Mouse (Mus musculus) frontal cortex, adult (tissue): Measurements from ENCODE around the gene Fhad1.
A peak's percentile ranks its signal among the peaks of the same experiment; 100 is the strongest.

ENCODE experiments used
- ATAC-seq: cut with Nextera tagmentation; 2 replicates; pipeline ENCODE4 v1.9.2; 2017; ENCODE audit warnings: mild to moderate bottlenecking, moderate library complexity, mixed read lengths; ENCODE audit not compliant: low TSS enrichment

Fhad1 gene

DNA sequence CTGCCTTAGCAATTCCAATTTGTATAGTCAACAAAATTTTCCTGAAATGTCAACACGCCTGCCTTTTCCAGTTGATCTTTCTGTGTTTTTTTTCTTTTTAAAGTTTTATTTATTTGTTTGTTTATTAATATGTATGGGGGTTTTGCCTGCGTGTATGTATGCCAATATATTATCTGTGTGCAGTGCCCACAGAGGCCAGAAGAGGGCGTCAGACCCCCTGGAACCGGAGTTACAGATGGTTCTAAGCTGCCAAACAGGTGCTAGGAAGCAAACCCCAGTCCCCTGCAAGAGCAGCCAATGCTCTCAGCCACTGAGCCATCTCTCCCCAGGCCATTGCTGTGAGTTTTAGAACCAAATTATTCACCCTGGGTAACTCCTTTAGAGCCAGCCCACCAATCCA lies 76.3 kb downstream of the Fhad1 start:
- ATAC-seq = no peak

DNA sequence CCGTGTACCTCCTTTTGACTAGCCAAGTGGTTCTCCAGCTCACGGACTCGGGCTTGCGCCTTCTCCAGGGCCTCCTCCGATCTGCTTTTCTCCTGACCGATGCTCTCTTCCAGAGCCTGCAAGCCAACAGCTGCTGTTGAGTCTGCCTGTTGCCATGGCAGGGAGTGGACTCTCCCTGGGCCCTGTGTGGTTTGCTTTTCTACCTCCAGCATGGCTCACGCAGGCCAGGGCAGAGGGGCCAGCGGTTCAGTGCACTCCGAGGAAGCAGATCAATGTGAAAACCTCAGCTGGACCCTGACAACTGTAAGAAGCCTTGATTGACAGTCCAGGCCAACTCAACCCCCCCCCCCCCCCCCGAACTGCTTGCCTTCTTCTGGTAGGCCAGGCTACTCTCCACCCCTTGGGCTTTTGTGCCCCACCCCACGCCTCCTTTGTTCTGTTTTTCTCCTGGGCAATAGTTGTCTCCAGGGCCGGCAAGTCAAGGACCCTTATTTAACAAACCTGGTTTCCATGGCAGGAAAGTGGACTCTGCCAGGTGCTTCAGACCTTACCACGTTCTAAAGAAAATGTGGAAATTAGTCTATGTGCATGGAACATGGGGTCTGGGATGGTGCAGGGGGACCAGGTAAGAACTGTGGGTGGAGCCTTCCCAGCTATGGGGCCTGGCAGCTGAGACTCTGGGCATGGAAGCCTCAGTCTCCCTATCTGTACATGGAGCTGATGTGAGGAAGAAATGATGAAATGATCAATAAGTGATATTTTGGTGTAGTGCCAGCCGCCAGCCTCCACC lies 81.9 kb downstream of the Fhad1 start:
- ATAC-seq = no peak

DNA sequence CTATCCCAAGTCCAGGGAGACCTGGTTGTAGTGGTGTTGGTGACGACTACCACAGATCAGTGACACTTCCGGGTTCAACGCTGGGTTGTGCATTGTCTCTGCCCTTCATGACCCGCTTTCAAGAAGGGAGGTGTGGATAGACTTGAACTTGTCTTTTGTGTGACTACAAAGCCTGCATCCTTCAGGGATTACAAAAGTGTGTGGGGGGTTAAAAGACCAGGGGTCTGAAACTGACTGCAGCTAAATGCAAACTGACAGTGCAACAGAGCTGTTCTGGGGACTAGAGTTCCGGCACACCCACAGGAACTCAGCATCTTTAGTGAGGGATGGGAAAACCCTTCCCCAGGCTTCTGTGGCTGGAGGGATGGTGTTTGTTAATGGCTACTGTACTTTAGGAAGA lies 83.4 kb downstream of the Fhad1 start:
- ATAC-seq = no peak

DNA sequence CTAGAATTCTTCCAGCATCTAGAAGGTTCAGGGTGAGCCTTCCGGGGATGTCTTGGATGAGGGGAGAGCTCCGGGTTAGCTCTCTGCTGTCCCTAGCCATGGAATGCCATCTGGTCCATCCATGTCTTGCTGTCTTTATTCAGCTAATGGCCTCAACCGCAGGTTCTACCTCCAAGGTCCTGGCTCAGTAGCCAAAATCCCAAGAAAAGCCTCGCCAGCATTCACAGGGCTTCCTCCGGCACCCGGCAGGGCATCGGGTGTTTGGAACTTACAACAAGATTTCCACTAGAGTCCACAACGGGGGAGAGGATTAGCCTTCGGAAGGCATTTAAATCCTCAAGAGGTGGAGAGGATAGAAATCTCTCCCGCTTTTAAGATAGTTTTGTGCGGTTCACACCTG lies 84.9 kb downstream of the Fhad1 start:
- no peak for ATAC-seq

DNA sequence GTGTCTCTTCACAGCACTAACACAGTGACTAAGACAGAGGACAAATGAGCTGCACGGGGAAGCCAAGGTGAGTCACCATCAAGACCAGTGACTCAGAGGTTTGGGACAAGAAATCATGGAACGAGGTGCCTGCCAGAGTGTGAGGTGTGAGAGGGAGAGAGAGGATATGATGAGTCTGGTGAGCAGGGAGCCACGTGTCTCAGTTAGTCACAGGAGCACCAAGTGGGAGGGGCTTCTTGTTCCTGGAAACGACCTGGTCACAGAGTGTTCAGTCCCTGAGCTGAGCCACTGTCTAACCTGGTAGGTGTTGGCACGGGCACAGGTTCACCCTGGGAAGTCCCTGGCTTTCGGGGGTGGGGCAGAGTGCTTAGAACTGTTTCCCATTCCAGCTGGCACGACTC lies 86.0 kb downstream of the Fhad1 start:
- ATAC-seq = peak; percentile 81

DNA sequence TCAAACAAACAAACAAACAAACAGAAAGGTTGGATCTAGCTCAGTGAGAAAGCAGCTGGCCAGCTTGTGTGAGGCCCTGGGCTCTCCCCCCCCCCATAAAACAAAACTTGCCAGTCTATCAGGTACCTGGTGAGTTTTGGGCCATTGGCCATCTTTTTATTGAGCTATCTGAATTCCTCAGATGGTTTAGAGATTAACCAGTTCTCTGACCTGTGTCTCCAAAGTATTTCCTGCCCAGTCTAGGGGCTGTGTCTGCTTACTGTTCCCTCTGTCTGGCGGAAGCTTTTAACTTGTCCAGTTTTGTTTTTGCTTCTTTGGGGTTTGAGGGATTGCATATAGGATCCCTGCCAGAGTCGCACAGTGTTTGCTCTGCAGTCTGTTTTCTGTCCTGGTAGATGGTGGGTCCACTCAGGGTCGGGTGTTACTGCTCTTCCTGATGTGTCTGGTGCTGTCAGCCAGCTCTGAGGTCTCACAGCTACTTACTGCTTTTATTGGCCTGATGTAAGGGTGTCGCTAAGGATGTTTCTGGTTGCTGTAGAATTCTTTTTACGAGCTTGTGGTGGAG lies 89.0 kb downstream of the Fhad1 start:
- ATAC-seq = no peak

DNA sequence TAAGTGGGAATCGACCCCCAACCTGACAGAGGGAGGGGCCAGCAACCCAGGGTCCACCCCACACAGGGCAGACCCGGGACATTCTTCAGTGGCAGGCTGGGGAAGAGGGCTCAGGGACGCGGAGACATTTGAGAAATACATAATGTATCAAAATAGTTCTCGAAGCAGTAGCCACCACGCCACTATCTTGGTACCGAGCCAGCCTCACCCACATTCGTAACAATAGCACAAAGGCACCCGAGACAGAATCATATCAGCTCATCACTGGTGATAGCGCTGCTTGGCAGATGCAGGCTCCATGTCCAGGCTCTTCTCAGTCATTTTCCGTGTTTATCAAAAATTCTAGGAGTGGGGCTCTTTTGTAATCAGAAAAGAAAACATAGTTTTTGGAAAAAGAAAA lies 90.9 kb downstream of the Fhad1 start:
- no peak for ATAC-seq

DNA sequence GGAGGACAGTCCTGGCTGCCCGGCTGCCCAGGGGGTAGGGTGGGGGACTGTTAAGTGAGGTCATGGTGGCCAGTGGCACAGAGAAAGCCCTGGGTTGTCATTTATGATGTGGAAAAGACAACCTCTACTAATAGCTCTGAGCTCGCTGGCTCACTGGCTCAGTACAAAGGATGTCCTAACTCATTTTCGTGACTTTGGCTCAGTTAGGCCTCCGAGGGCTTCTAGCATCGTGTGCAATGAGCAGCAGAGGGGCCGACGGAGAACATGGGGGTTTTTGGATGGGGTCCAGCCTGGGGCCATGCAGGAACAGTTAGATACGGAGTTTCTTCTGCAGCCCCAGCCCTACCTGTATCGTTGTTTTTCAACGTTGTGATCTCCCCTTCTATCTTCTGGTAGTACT lies 94.5 kb downstream of the Fhad1 start:
- no peak for ATAC-seq

DNA sequence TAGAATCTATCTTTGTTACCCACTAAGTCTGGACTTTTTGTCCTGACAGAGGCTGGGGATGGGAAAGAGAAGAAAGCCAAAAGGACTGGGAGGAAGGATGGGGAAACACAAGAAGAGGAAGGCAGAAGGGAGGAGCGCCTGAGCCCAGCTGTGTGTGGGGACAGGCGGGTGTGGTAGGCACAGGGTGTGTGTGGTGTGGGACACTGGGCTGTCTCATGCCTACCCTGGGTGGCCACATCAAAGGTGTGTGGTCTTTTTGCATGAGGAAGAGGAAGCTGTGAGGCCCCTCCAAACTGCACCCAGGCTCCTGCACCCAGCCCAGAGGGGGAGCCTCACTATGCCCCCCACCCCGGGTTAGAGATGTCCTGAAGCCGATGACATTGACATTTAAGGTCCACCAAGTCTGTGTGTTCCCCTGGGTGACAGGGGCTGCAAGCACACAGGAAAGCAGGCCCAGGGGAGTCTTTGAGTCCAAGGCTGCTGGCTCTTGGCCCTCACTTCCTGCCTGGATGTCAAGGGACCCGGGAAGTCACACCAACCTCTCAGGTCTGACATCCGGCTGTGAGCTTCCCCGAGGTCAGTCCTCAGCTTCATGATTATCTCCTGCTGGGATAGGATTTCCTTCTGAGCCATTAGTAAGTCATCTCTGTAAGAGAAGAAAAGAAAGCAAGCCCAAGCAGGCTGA lies 97.0 kb downstream of the Fhad1 start:
- no peak for ATAC-seq

DNA sequence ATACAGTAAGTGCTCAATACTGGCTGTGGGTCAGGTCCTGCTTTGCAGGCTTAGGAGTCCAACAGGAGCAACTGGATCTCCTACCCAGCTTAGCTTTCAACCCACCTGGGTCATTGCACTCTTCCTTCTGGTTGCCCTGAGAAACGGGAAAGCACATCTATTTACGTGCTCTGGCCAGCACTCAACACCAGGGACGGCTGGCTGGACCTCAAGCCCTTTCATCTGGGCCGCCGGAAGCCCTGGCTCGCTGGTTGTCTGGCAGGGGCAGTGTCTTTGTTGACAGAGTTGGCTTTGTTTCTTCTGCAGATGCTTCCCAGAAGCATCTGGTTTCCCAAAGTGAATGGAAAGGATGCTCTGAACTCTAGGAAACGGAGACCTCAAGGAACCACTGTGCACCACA lies 100.8 kb downstream of the Fhad1 start:
- no peak for ATAC-seq

DNA sequence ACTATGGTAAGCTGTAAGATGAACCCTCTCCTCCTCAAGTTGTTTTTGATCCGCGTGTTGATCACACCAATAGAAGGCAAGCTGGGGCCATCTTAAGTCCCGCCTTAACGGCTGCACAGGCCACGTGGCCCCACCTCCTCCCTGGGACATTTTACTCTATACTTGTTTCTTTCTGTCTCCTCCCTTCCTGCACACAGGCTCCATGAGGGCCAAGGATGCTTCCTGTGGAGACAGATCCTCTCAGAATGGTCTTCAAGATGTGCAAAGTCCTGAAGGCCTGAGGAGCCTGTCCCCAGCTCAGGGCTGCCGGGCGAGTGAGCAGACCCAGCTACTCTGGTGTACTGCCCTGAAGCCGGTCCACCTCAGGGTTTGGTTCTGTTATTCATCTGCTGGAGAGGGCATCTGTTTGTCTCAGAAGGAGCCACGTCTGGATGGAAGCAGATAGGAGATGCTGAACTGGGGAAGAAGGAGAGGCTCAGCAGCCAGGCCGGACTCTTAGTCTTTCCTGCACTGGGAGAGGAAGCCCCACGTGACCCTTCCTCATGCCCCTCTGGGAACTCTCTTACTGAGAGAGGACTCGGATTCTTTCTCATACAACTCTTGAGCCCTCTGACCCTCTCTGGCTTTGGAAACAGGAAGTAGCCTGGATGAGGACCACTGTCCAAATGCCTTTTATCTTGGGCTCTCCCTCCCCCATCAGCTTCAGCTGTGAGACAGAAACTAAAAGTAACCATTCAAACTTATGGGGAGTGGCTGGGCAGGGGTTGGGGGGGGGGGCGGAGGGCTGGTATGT lies 101.5 kb downstream of the Fhad1 start:
- no peak for ATAC-seq

DNA sequence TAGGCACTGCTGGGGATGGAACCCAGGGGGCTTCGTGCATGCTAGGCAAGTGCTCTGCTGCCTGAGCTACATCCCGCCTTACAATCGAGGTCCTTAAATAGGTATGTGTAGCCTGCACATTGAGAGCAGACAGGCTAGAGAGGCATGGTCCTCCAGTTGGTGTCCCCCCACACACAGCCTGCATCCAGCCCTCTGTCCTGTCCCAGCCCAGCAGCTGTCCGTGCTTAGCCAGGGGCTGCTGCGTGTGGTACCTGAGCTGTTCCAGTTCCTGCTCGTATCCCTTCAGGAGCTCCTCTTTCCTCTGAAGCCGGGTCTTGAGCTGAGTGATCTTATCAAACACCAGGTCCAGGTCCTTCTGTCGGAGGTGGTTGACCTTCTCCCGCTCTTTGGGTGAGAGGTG lies 110.2 kb downstream of the Fhad1 start:
- no peak for ATAC-seq

DNA sequence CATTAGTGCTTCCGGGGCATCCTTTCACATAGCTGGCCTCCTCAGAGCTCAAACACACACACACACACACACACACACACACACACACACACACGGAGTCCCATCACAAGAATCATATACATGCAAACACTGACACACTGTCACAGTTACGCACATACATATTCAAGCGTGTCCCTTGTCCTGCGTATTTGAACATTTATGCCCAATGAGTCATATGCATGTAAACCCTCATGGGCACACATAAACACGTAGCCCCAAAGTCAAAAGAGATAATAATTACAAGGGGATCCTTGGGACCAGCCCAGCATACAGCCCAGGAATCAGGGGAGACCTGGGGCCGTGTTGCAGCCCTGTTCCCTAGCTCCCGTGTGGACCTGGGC lies 112.4 kb downstream of the Fhad1 start:
- ATAC-seq = no peak

DNA sequence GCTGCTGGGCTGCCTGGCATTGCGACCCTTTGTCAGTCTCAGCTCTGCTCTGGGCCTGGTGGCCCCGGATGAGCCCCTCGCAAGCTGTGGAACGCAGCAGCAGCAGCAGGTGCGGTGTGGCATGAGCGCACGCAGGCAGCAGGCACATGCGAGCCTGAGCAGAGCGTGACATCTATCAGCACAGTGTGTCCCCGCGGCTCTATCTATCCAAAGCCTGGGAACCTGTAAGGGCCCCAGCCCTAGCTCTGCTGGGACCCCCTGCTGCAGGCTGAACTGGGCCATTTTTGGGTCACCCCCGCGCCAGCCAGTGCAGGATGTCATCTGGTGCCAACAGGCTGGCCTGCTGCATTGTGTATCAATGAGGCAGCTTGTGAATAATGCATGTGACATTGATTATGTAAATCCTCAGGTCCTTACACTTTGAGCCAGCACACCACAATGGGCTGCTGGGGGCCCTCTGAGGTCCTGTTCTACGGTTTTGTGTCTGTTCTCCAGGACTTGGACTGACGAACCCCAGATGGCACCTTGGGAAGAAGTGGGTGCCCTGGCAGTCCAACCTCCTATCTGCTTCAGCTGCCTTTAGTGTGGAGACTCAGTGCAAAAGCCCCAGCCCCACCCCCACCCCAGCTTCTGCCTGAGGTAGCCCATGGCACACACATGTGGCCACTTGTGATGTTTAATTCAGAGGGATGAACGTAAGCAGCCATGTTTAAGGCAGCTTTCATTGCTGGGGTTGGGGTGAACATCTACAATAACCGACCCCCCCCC lies 113.0 kb downstream of the Fhad1 start:
- peak; percentile 28; the same call in 1 of the 2 replicates for ATAC-seq

DNA sequence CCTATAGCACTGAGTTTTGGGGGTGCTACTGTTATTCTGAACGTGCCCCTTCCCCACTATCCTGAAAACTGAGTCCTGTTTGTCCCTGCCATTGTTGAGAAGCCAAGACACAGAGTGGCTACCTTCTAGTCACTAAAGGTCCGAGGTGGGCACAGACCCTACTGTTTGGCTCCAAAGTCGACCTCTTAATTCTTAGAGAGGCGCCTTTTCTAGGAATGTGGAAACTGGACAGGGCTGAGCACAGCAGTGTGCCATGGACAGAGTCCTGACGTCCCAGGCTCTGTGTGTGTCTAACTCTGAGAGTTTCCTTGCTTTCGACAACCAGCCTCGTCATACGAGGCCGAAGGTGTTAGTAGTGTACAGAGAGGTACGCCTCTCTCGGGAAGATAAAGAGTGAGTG lies 114.5 kb downstream of the Fhad1 start:
- ATAC-seq = no peak

DNA sequence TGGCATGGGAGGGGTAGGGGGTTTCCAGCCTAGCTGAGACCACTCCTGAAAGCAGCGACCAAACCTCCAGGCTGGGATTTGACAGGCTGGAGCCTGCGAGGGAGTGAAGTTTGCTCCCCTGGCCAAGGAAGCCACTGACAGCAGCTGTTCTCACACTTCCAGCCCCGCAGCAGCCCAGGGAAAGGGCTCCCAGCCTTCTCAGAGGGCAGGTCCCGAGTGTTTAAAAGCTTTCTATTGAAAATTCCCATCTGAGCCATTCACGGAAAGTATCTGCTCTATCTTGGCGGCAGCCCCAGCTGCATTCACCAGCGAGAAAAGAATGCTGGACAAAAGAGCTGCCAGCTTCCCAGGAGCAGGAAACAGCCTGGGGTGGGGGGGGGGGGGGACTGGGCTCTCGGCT lies 114.9 kb downstream of the Fhad1 start:
- no peak for ATAC-seq

DNA sequence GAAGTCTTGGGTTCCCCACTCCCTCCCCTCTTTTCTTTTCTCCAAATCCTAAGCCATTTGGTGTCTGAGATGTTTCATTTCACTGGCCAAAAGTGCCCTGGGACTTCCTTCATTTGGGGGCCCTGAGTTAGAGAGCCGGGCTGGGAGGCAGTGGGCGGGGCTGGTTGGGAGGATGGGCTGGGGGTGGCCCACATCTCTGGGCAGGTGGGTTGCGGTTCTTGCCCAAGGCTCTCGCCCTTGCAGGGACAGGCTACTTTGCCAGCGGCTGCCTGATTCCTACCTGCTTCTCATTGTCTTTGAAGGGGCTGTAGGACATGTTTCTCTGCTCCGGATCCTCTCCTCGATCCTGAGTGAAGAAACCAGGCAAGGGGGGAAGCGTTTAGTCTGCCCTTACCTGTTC lies 116.0 kb downstream of the Fhad1 start:
- ATAC-seq = no peak

DNA sequence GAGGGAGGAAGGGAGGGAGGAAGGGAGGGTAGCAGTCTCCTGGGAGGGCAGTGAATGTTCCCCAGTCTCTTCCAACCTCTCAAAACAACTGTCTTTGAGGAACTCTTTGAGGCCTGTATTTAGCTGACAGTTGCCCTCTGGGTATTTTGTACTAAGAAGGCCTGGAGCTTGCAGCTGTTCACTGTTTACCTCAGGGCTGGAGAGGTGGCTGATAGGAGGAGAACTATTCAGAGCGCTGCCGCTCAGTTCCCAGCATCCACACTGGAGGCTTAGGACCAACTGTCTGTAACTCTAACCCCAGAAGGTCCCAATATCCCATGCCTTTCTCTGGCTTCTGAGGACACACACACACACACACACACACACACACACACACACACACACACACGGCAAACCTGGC lies 117.0 kb downstream of the Fhad1 start:
- ATAC-seq = no peak

DNA sequence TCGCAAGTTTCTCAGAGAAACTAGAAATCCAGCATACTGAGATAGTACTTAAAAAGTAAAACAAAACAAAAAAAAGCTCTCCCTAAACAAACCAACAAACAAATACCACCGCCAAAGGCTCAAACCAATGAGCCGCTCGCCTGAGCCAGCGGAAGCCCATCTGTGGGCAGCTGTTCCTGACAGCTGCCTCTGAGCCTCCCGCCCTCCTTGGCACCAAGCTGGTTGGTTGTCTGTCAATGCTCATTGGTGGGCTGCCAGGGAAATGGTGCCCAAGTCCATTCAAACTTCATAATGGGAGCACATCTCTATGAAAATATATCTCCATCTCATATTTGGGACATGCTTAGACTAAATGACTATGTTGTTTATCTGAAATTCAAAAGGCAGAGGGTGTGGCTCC lies 117.7 kb downstream of the Fhad1 start:
- no peak for ATAC-seq

DNA sequence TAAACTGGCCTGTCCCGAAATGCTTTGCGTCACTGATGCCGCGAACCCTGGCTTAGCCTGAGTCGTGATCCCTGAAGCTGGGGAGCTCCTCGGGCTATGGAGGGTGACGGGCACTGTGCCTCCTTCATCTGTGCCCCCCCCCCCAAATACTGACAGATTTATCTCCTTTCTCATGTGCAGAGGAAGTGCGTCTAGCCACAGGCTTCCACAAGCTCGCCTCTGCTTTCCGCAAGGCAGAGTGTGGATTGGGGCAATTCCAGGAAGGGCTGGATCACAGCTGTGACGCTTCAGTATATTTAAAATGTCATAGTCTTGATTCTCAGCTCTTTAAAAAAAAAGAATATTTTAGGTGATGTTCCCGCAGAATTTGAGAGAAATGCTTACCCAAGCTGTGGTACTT lies 119.1 kb downstream of the Fhad1 start:
- peak; percentile 67 for ATAC-seq

DNA sequence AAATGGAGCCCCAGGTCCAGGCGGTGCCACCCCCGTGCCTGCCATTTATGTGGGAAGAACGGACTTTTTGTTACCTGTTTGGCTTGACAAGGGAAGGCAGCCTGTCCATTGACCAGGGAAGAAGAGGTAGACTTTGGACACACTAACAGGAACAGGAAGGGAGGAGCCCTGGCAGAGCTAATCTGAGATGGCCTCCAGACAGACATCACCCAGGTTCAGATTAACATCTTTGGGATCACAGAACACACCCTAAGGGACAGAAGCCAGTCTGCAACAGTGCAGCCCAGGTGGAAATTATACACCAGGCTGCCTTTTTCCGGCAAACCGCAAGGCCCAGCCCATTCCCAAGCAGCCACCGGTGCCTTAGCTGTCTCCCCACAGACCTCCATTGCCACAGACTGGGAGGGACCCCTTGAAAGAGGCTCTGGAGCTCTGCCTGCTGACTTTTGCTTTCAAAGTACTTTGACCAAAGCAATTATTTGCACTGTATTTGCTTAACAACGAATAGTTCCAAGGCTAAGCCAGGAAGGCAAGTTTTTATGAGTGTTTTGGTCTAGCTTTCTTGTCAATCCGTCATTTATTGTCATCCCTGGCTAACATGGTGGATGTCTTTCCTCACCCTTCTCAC lies 121.6 kb downstream of the Fhad1 start:
- no peak for ATAC-seq
